Mouse (Mus musculus) frontal cortex, postnatal 25 days (tissue): Measurements from ENCODE around the gene Ifi208.
"Not testable (repeated sequence)": the region's sequence is repeated elsewhere in the genome, so short reads cannot be mapped to it uniquely, and the experiment has no call there.

Experiments used
- DNase-seq, 2 experiments: peaks; one replicate each; pipeline ENCODE4 v3.0.0; 2022; ENCODE audit warnings: low spot score in 2 of 2

Gene Ifi208

DNA sequence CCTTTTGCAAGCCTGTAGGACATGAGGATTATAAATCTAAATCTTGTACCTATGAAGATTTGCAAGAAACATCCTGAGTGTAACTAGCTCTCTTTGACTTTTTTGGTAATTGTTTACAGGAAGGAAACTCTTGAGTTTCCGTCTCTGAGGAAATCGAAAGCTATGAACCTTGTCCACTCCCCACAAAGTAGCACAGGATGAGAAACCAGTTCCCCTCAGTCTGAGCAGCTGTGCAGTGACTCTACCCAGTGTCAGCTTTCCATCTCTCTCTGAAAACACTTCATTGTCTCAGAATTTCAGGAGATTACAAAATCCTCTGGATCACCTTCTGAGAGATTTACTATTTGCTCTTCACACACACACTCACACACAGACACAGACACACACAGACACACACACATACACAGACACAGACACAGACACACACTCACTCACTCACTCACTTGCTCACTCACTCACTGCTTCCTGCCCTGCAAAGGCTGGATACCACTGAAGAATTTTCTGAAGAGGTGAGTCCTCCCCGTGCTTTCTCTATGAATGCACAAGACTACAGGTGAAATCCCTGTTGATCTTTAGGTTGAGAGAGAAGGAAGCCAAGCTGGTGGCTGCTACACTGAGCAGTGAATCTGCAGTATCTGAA, at the start of gene Ifi208:
Gene Ifi208 (plus strand): TSS at position 218 of the 640 bp plus-strand sequence.
- not testable (repeated sequence) for DNase-seq

DNA sequence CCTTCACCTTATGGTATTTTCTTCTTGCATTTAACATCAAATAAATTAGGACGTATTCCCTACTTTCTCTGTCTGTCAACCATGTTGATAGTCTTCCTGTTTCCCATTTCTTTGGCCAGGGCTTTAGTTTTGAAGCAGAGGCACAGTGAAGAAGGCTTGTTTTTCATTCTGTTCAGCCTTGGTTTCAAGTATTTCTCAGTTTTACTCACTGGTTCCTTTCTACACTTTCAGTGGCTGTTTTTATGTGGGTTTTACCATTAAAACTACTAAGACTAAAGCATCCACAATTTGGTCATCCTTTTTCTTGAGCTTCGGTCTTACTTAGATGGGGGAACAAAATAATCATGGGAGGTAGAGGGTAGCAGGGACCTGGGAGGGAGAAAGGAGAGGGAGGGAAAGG, 49.4 kb upstream of the Ifi208 start:
- no peak for DNase-seq

DNA sequence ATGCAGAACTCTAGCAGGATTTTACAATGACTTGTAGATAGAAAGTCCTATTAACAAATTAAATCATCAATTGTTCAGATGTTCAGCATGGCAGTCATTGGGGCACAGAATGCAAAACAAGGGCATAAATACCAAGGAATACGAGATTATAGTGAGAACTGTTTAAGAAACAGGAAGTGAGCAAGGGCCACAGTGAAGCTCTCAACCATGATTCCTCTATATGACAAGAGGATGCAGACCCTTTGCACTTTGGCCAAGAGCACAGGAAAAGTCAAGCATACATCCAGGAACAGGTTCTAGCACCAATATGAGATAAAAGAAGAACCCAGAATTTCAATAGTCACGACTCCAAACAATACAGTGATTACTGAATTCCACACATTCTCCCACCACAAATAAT, 46.8 kb upstream of the Ifi208 start:
- no peak for DNase-seq

DNA sequence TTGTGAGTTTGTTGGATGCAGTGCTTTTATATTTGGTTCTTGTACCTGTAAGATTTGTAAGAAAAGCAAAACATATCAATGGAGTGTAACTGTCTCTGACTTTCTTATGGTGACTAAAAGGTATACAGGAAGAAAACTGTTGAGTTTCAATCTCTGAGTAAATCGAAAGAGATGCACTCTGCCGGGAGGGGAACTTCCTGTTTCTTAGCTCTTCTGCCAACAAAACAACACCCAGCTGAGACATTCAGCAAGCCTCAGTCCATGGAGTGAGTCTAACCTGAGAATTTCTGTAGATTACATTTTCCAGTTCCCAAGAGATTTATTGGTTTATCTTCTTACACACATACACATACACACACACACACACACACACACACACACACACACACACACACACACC, 42.9 kb upstream of the Ifi208 start, which contains the start of gene Ifi209:
Gene Ifi209 (plus strand): TSS at position 296 of the 400 bp plus-strand sequence.
- not testable (repeated sequence) for DNase-seq

DNA sequence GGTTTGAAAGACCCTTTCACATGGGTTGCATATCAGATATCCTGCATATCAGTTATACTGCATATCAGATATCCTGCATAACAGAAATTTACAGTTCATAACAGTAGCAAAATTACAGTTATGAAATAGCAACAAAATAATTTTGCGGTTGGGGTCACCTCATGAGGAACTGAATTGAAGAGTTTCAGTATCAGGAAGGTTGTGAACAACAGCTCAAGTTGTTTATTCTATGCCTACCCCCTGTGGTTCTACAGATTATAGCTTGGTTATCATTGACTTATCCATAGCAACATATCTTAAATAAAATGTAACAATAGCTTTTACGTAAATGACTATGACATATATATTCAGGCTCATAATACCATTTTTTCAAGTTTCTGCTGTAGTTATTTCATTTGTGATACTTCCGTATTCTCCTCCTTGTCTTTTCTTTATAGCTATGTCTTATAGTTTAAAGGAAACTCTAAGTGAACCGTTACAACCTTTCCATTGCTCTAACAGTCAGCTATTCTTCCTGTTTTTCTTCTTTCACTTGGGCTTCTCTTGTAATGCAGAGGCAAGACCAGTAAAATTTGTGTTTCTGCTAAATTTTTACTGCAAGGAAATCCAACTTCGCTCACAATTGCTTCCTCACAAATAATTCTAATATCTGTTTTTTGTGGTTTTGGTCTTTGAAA, 39.4 kb upstream of the Ifi208 start:
- no peak for DNase-seq

DNA sequence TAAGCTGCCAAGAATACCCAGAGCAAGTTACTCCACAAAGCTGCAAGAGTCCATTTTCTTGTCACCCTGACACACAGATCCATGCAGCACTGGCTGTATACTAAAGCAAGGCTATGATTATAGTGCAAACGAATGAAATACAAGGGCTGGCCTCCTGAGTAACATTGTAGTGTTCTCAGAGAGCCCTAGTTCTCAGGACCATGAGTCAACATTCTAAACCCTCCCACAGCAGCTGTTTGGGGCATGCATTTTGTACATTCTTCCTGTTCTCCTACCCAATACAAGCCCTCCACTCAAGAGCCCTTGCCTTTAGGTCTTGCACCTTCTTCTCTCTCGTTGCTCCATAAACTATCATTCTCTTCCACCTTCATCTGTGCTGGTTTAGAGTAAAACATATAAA, 28.1 kb upstream of the Ifi208 start:
- no peak for DNase-seq

DNA sequence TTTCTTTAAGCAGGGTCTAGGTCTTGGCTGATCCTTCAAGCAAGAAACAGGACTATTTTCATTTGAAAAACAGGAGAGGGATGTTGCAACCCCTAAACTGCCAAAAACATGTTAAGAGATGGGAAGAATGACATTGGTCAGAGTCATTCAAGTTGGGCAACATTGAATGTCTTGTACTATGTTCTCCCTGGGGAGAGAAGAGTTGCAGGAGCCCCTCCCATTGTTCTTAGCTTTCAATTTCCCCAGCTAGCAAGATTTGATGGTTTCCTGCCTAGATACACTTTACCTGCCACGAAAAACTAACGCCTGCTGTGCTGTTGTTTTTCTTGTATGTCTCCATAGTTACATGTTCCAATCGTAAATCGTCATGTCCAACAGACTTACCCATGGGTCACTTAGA, 15.5 kb upstream of the Ifi208 start:
- no peak for DNase-seq

DNA sequence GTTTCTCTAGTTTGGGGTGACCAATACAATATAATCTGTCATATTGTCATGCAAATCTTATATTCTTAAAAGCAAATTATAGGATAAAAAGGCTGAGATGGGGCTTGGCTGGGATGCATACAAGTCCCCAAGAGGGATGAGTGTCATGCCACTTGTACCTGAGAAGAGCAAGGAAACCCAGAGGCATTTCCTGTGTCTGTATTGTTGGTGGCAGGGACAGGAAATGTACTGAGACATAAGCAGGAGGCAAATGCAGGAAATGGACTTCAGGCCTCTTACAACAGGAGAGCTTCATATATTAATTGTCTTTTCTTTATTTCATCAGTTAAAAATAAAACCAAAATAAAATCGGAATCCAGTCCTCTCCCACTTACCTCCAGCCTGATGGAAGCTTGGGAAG, 5.1 kb downstream of the Ifi208 start:
- DNase-seq, result not testable (repeated sequence)

DNA sequence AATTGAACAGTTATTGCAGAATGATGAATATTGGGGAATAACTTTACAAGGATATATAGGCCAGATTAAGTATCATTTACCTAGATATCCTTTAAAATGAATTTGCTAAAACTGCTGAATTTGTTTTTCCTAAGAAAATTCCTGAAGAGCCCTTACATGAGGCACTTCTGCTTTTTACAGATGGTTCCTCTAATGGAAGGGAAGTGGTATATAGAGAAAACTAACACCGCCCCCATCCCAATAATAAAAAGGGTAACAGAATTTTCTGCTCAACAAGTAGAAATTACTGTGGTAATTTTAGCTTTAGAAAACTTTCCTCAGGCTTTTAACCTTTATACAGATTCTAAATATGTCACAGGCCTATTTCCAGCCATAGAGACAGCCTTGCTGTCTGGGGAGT, 20.8 kb downstream of the Ifi208 start:
- DNase-seq, result no peak

DNA sequence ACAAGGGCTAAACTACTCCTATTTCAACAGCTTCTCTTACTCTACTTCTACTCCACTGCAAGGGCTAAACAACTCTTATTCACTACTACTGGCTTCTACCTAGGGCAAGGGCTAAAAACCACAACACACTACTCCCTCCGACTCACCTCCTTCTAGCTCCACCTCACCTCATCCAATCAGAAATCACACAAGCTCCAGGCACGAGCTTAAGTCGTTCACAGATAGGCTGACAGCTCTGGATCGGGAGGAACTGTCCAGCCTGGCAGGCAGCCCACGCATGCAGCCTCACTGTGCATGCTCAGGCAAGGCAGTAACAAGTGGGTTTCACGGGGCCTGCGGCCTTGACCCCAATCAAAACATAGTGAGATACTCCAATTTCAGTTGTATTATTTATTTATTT, 59.7 kb downstream of the Ifi208 start:
- no peak for DNase-seq

DNA sequence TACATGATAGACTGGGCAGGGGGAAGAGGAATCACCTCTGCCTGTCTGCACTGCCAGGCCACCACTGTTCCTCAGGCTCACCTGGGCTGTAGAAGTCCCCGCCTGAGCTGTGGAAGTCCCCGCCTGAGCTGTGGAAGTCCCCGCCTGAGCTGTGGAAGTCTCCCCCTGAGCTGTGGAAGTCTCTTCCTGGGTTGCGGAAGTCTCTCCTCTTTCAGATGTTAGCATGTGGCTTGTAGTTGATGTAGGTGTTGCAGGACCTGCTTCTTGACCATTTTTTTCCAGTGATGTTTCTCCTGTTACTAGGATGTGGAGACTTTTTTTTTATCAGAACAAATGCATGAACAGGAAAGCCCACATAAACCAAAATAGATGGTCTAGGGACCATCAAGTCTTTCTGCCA, 61.5 kb downstream of the Ifi208 start:
- not testable (repeated sequence) for DNase-seq

DNA sequence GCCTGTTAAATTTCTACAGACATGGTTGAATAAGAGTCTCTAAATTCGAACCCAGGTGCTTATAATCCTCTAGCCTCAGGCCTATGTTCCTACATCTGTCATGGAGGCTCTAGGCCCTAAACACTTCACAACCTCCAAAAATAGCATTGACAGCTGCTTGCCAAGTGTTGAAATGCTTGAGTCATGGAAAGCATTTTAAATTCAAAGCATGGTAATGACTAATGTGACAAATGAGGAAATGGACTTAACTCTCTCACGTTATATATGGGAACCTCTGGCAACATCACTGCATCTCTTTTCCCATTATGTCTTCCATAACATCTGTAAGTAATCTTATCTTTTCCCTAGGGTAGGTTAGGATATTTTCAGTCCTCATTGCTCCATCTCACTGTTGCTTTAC, 63.5 kb downstream of the Ifi208 start:
- DNase-seq, result no peak

DNA sequence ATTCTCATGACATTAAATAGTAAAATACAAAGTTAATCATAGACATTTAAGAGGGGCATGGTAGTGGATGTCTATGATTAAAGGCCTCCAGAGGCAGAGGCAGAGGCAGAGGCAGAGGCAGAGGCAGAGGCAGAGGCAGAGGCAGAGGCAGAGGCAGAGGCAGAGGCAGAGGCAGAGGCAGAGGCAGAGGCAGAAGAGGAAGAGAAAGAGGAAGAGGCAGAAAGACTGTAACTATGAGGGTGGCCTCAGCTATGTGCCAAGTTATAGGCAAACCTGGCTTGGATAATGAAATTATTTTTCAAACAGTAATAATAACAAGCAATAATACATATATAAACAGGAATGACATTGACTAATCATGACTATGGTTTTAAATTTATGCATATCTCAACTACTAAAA, 67.1 kb downstream of the Ifi208 start:
- no peak for DNase-seq

DNA sequence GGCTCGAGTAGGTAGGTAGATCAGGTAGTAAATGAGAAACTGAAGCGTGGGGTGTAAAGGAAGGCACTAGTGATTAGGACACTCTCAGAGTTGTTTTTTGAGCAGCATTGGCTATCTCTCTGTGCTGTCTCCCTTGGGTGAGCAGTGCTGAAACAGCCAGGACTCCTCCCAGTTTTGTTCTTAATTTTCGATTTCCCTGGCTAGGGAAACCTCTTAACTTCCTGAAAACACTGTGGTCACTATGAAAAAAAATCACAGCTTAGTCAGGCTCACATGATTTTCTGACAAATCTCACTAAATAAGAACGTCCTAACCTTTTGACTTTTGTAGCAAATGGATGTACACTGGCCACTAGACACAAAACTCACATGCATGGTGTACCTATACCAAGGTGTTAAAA, 68.2 kb downstream of the Ifi208 start, which contains the start of gene Ifi207:
Gene Ifi207 (minus strand): TSS at position 92 of the 400 bp plus-strand sequence.
- DNase-seq, result no peak

DNA sequence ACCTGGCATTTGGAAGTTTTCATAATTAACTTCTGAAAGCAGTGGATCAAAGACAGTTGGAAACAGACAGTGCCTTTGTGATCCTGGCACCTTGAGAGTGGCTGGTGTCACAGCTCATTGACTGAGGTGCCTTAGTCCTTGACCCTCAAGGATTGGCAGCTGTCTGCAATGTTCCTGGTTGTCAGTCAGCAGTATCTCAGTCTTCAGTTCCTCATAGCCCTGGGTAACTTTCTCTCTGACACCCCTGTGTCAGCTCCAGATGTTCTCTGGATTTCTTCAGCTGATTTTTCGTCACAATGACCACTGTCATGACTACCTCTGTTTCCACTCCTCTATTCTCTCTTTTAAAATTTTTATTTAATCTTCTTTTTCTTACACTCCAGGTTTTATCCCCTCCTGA, 68.8 kb downstream of the Ifi208 start:
- DNase-seq, result no peak
